8 mouse cellular contexts compared by ENCODE assay signal in genomic region chr9:49051349-49051748, GRCm38 (mm10). TPM values are rescaled to one million over a fixed set of nuclear protein-coding genes. Genes with fewer than 3 reads are reported as not detected.
DNase-seq lines count a peak whose midpoint lies in the region; ATAC-seq and TF ChIP-seq lines count a peak whose summit lies in the region.

No protein-coding gene starts in this region.

- H3K36me3 ChIP-seq in embryonic facial prominence, embryonic 10.5 days (replicated peaks): no peaks in the 10 kb centered on the region
- no peaks in the 10 kb centered on the region for H3K36me3 ChIP-seq in liver, embryonic 14.5 days (replicated peaks; ENCODE audit: control insufficient read depth, insufficient read depth, low read depth)

- no peak overlapping the region for H3K27ac ChIP-seq in embryonic facial prominence, embryonic 10.5 days (replicated peaks)
- H3K27ac ChIP-seq in liver, embryonic 14.5 days: no peak overlapping the region

- no peaks in the 10 kb centered on the region for H3K9me3 ChIP-seq in embryonic facial prominence, embryonic 10.5 days
- H3K9me3 ChIP-seq in liver, embryonic 14.5 days (ENCODE audit: control insufficient read depth, low read length): no peaks in the 10 kb centered on the region

- ATAC-seq in liver, embryonic 14.5 days (ENCODE audit: insufficient read depth): no peak
- no peak for ATAC-seq in erythroid progenitor cell, adult 5-6 weeks (replicated peaks; ENCODE audit: low FRiP score, poor library complexity, severe bottlenecking)

- no peak overlapping the region for H3K9ac ChIP-seq in liver, embryonic 14.5 days (replicated peaks)

- peaks cover 8% of the 10 kb centered on the region for H3K4me1 ChIP-seq in embryonic facial prominence, embryonic 10.5 days
- H3K4me1 ChIP-seq in liver, embryonic 14.5 days (replicated peaks; ENCODE audit: control insufficient read depth in 2 of 2, insufficient read depth in 2 of 2, low read length in 1 of 2): peaks cover 6% of the 10 kb centered on the region in 2 experiments; a peak in 3 of 4 replicates

- DNase-seq in urinary bladder, postnatal 14 days (ENCODE audit: low spot score): peak; percentile 63
- DNase-seq in urinary bladder, adult 2 months (ENCODE audit: low spot score): no peak
- peak; percentile 58 for DNase-seq in adrenal gland, postnatal 25 days
- DNase-seq in embryonic facial prominence, embryonic 10.5 days (ENCODE audit: low spot score): peak; percentile 61
- peak; percentile 34 to 69 for DNase-seq in kidney, adult 8-10 months
- DNase-seq in liver, embryonic 14.5 days (ENCODE audit: low read depth in 3 of 3, low spot score in 3 of 3): peak; percentile 26 to 40 (median 29)
- DNase-seq in right cerebral cortex, adult 2 months (ENCODE audit: low spot score in 2 of 2): peak; percentile 70 to 71

- peak; percentile 84 for TF ChIP-seq CTCF in liver, embryonic 14.5 days (IDR thresholded peaks at IDR 0.05; ENCODE audit: low read depth)

- TF ChIP-seq EP300 in liver, embryonic 14.5 days (IDR thresholded peaks at IDR 0.05; ENCODE audit: low read depth): no peak

- no peaks in the 10 kb centered on the region for H3K27me3 ChIP-seq in embryonic facial prominence, embryonic 10.5 days (replicated peaks; ENCODE audit: low read depth, poor library complexity, severe bottlenecking)
- H3K27me3 ChIP-seq in liver, embryonic 14.5 days (ENCODE audit: control insufficient read depth, insufficient read depth, low read length): no peaks in the 10 kb centered on the region

- no peak overlapping the region for H3K4me2 ChIP-seq in liver, embryonic 14.5 days (ENCODE audit: low read depth)

- H3K4me3 ChIP-seq in embryonic facial prominence, embryonic 10.5 days: no peak overlapping the region
- H3K4me3 ChIP-seq in liver, embryonic 14.5 days (ENCODE audit: insufficient read depth in 1 of 2, low read depth in 2 of 2, low read length in 2 of 2): no peak overlapping the region

- WGBS in embryonic facial prominence, embryonic 10.5 days: 18% methylated on average over 5 of the region's 5 CpGs
- 3% methylated on average over 5 of the region's 5 CpGs for WGBS in liver, embryonic 14.5 days (ENCODE audit: insufficient replicate concordance)

RNA-seq across cellular contexts. Expression of gene Zw10, which starts 4.1 kb away (rescaled TPM):
- polyA plus RNA-seq in urinary bladder, adult 2 months (2012; rRNA removed): 18.8 and 23.6 TPM in 2 replicates
- 18.9 TPM in 2 replicates for total RNA-seq in adrenal gland, postnatal 25 days (2021)
- polyA plus RNA-seq in embryonic facial prominence, embryonic 10.5 days (2016; fragmentation: Nextera tagmentation; extraction: Ambion mirVana): 55.6 and 59.1 TPM in 2 replicates
- polyA plus RNA-seq in liver, embryonic 14.5 days (2012; rRNA removed): 11.7 and 18.1 TPM in 2 replicates
- 22.7 and 23.8 TPM in 2 replicates for polyA plus RNA-seq in liver, embryonic 14.5 days (2014; fragmentation: Nextera tagmentation; extraction: Ambion mirVana)
- 71.0 and 75.0 TPM in 2 replicates for total RNA-seq in erythroid progenitor cell, adult 5-6 weeks (2015; ENCODE audit: low replicate concordance)
- 70.2 and 90.1 TPM in 2 replicates for total RNA-seq in erythroid progenitor cell, adult 5-6 weeks (2017; ENCODE audit: low replicate concordance)

RNA-seq across cellular contexts. Expression of gene Tmprss5, which starts 29.7 kb away (rescaled TPM):
- 4.3 and 4.6 TPM in 2 replicates for polyA plus RNA-seq in urinary bladder, adult 2 months (2012; rRNA removed)
- total RNA-seq in adrenal gland, postnatal 25 days (2021): 0.94 TPM in 1 of 2 replicates, not detected in the other
- 0.50 and 0.92 TPM in 2 replicates for polyA plus RNA-seq in embryonic facial prominence, embryonic 10.5 days (2016; fragmentation: Nextera tagmentation; extraction: Ambion mirVana)
- 0.02 TPM in 1 of 2 replicates, not detected in the other for polyA plus RNA-seq in liver, embryonic 14.5 days (2012; rRNA removed)
- not detected in 2 replicates for polyA plus RNA-seq in liver, embryonic 14.5 days (2014; fragmentation: Nextera tagmentation; extraction: Ambion mirVana)
- not detected in 2 replicates for total RNA-seq in erythroid progenitor cell, adult 5-6 weeks (2015; ENCODE audit: low replicate concordance)
- not detected in 2 replicates for total RNA-seq in erythroid progenitor cell, adult 5-6 weeks (2017; ENCODE audit: low replicate concordance)
